Mouse (Mus musculus) cerebellum, adult 11-12 months (tissue): ENCODE results near the gene Pnpla2.
A peak's percentile ranks its signal among the peaks of the same experiment; 100 is the strongest.

Source experiments
- DNase-seq: peaks from one replicate; pipeline ENCODE4 v3.0.0; 2022

Gene Pnpla2

GRCm38 (mm10) chr7:141451928-141452327 is 3.1 kb upstream of the Pnpla2 start:
- DNase-seq, result peak; percentile 33

DNA sequence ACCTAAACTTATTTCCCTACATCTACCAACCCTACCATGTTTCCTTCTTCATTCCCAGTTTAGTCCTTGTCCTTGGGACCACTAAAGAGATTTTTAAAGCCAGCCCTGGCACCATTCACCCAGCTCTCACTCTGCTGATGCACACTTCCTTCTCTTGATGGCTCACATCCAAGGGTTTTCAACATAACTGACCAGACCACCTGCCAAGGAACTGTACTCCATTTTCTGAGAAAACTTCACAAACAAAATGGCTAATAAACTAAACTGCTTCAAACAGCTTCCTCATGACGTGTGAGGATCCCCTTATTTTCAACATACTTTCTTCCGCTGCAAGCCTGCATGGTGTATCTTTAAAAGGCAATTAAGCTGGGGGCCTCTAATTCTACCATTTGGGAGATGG is 1.4 kb upstream of the Pnpla2 start:
- DNase-seq, result peak; percentile 34

GRCm38 (mm10) chr7:141455610-141456314 is 764 bp downstream of the Pnpla2 start:
- peak; percentile 82 for DNase-seq

GRCm38 (mm10) chr7:141456739-141457138 is 1.7 kb downstream of the Pnpla2 start:
- no peak for DNase-seq

GRCm38 (mm10) chr7:141457236-141457635 is 2.2 kb downstream of the Pnpla2 start:
- peak; percentile 60 for DNase-seq

DNA sequence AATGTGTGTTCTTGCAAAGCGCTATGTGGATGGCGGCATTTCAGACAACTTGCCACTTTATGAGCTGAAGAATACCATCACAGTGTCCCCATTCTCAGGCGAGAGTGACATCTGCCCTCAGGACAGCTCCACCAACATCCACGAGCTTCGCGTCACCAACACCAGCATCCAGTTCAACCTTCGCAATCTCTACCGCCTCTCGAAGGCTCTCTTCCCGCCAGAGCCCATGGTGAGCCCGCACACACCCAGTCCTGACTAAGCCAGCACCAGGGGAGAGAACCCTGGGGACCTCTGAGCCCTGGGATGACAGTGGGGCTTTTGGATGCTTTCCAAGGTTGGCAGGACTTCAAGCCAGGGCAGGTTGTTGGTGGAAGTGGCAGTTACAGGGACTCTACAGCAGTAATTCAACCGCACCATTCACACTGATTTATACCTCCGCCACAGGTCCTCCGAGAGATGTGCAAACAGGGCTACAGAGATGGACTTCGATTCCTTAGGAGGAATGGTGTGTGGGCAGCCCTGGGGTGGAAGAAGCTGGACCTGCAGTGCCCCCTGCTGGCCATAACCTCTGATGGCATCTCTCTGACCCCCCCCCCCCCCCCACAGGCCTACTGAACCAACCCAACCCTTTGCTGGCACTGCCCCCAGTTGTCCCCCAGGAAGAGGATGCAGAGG is 3.1 kb downstream of the Pnpla2 start:
- DNase-seq, result peak; percentile 75

DNA sequence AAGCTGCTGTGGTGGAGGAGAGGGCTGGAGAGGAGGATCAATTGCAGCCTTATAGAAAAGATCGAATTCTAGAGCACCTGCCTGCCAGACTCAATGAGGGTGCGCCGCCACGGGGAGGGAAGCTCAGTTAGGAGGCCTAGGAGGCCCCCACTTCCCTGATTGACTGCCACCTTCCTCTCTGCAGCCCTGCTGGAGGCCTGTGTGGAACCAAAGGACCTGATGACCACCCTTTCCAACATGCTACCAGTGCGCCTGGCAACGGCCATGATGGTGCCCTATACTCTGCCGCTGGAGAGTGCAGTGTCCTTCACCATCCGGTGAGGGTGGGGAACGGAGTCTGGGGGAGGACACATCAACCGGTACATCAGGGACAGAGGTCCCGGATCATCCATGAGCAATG is 3.7 kb downstream of the Pnpla2 start:
- DNase-seq, result no peak

DNA sequence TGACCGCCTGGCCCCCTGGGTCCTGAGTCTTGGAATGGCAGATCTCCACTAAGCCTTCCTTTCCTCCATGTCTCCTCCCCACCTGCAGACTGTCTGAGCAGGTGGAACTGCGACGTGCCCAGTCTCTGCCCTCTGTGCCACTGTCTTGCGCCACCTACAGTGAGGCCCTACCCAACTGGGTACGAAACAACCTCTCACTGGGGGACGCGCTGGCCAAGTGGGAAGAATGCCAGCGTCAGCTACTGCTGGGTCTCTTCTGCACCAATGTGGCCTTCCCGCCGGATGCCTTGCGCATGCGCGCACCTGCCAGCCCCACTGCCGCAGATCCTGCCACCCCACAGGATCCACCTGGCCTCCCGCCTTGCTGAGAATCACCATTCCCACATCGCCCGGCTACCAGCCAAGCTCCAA is 4.3 kb downstream of the Pnpla2 start:
- DNase-seq, result peak; percentile 91

DNA sequence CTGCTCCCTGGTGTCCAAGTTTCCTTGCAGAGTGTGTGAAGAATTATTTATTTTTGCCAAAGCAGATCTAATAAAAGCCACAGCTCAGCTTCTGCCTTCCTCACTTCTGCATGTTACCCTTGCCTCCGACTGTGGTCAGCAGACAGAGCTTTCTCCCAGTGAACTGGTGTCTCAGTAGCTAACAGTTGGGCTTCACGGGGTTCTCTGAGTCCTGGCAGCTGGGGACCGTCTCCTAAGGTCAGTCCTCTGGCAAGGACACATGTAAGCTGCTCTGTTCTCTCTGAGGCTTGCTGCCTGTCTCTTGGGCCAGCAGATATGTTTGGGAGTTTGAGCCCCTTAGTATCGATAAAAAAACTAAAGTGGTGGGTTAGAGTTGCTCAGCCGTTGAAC is 5.0 kb downstream of the Pnpla2 start:
- DNase-seq, result peak; percentile 57

- DNase-seq, result peak; percentile 64
These were observed 5.6 kb downstream of the Pnpla2 start, which contains the start of gene Cracr2b for GRCm38 (mm10) chr7:141460391-141461113. Gene Cracr2b, plus strand, starts transcription at chr7:141461094.

DNA sequence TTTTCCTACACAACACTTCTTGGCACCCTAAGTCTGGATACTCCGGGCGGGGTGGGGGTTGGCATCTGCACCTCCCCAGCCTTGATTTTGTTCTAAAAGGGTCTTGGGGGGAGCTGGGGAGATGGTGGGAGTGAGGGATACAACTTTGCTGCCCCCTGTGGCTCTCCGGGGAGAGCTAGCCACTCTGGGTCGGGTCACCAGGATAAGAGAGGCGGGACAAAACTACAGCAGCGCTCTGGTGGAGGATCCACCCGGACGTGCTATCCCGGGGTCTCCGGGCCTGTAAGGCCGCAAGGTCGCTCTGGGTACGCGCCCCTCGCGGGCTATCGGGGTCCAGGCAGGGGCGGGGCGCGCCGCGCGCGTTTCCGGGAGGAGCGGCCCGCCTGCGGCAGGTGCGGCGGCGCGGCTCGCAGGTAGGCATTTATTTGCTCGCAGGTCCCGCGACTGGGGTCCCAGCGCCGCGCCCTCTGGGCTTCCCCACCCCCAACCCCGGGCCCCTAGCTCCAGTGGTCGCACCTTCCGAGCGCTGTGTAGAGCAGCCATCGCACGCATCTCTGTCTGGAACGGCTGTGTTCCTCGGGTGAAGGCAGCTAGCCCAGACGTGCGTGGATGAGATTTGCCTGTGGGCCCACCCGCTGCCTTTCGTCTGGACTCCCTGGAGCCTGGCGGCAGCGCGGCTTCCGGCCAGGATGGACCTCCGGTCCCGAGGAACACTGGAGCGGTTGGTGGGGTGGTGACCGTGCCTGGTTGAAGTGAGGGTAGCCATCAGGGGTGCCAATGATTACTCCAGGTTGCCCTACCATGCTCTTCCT is 6.7 kb downstream of the Pnpla2 start:
- DNase-seq, result peak; percentile 61

DNA sequence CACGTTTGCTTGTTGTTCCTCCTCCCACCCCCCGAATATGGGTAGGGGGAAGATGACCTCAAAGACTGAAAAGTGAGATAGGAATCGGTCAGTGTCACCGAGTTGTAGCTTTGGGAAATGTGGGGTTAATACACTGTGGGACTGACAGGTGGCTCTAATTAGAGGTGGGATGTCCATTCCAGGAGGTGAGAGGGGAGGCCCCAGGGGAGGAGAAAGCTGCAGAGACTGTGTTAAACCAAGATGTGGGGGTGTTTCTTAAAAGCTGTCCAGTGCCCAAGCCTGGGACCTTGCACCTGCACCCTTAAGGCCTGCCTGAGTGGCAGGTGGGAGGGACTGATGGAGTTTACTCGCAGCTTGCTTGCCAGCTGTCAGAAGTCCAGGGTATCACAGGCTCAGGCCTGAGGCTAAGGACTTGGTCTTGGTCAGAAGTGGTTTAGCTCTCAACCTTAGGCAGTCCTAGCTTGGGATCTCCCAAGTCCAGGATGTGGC is 7.4 kb downstream of the Pnpla2 start:
- peak; percentile 64 for DNase-seq

DNA sequence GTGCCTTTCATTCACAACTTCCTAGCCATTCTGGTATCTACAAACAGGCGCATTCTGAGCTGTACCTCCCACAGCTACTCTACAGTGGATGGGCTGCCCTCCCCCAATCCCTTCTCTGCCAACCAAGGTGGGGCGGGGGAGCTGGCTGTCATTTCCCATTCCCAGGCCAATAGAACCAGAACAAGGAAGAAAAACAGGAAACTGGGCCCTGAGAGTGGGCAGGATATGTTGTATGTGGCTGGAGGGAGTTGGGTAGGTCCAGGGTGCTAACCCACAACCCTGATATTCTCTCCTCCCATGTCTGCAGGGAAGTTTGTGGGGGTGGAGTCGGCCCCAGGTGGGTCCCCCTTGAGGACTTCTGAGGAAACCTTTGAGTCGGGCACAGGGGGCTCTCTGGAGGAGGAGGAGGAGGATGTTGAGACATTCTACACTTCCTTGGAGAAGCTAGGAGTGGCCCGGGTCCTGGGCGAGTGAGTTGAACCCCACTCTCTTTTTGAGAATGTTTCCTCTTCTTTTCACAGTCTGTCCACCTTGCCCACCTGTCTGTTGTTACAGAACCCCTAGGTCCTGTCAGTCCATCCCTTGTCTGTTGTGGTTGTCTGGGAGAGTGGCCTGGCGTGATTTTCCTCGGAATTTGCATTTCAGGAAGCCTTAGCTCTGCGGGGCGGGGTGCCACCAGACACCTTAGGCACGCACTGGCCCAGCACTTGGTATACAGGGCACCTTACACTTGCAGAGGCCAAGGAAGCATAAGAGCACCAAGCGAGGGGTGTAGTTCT is 9.0 kb downstream of the Pnpla2 start:
- DNase-seq, result peak; percentile 53

GRCm38 (mm10) chr7:141464603-141465201 is 9.7 kb downstream of the Pnpla2 start:
- DNase-seq, result peak; percentile 59

DNA sequence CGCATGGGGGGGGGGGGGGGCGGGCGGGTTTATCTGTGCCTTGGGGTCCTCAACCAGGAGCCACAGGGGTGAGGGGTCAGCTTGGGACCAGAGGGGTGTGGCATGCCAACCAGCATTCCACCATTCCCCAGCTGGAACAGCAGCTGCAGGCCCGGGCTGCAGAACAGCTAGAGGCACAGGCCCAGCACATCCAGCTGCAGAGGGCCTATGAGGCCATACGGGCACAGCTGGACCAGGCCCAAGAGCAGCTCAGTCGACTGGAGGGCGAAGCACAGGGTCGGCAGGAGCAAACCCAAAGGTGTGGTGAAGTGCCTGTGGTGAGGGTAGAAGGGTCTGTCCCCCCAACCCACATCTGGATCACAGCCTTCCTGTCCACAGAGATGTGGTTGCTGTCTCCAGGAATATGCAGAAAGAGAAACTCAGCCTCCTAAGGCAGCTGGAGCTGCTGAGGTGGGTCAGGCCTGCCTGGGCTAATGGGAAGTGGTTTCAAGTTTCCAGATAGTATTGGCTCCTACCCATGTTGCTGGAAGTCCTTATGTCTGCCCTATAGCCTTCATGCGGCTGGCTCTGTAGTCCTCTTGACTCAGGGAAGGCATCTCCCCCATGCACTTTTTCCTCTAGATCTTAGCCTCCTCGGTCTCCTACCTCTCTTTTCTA is 10.5 kb downstream of the Pnpla2 start:
- peak; percentile 62 for DNase-seq

DNA sequence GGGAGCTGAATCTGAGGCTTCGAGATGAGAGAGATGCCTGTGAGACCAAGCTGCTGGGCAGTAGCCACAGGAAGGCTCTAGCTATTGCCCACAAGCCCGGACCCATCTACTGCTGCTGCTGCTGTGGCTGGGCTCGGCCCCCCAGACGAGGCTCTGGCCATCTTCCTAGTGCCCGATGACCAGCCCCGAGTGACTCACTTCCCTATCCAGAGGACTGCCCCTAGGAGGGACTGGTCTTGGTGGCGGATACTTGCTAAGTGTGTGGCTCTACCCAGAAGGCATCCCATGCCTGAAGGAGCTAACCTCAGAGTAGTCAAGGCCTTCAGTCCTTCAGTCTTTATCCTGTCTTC is 11.0 kb downstream of the Pnpla2 start:
- DNase-seq, result peak; percentile 44

- DNase-seq, result peak; percentile 71
These were observed 11.7 kb downstream of the Pnpla2 start for GRCm38 (mm10) chr7:141466607-141467148.

- DNase-seq, result peak; percentile 80
These were observed 12.4 kb downstream of the Pnpla2 start, which contains the start of gene Cd151 for GRCm38 (mm10) chr7:141467230-141468030. Gene Cd151, plus strand, starts transcription at chr7:141467392.

- DNase-seq, result no peak
These were observed 13.1 kb downstream of the Pnpla2 start for GRCm38 (mm10) chr7:141468164-141468521.
